Mouse (Mus musculus) erythroid progenitor cell, adult 5-6 weeks (primary cell): ENCODE measurements around the gene Olfr588-ps1. TPM values are rescaled to one million over a fixed set of nuclear protein-coding genes. Genes with fewer than 3 reads are reported as not detected.
"Not testable (repeated sequence)": the region's sequence is repeated elsewhere in the genome, so short reads cannot be mapped to it uniquely, and the experiment has no call there.

Experiments
- ATAC-seq: replicated peaks from 2 replicates; pipeline ENCODE4 v1.8.0; 2016; ENCODE audit warnings: moderate number of reproducible peaks, mild to moderate bottlenecking, moderate TSS enrichment, inconsistent platforms; ENCODE audit not compliant: poor library complexity, low FRiP score, severe bottlenecking
- total RNA-seq, 2 experiments: library from RNA; stranded (forward) in 1 of 2; stranded (reverse) in 1 of 2; fragments of 150-400 nt in 1 of 2; fragments of 186-747, 209-891 nt in 1 of 2; gene quantifications; 2 replicates each; pipeline versions ENCODE4 v1.2.3 to v1.2.4; 2015 to 2017; ENCODE audit warnings: low replicate concordance in 2 of 2

The Olfr588-ps1 gene
- total RNA-seq (2015; ENCODE audit: low replicate concordance), result not detected in 2 replicates
- total RNA-seq (2017; ENCODE audit: low replicate concordance), result 0.39 TPM in 1 of 2 replicates, not detected in the other

GRCm38 (mm10) chr7:103140579-103140978, at the start of gene Olfr588-ps1:
Gene Olfr588-ps1, plus strand, starts transcription at chr7:103140879.
- no peak for ATAC-seq

GRCm38 (mm10) chr7:103097420-103097819, 43.3 kb upstream of the Olfr588-ps1 start, which contains the start of gene Olfr585:
Gene Olfr585, plus strand, starts transcription at chr7:103097720.
- ATAC-seq, result no peak

- ATAC-seq, result no peak
These were observed 21.3 kb upstream of the Olfr588-ps1 start for GRCm38 (mm10) chr7:103119406-103119805.

- ATAC-seq, result no peak
These were observed 15.1 kb upstream of the Olfr588-ps1 start, which contains the start of gene Olfr586 for GRCm38 (mm10) chr7:103125538-103125937. Gene Olfr586, minus strand, starts transcription at chr7:103125638.

- no peak for ATAC-seq
These were observed 15.6 kb downstream of the Olfr588-ps1 start, which contains the start of gene Olfr589 for GRCm38 (mm10) chr7:103156256-103156655. Gene Olfr589, minus strand, starts transcription at chr7:103156356.

GRCm38 (mm10) chr7:103169697-103170096, 29.0 kb downstream of the Olfr588-ps1 start:
- no peak for ATAC-seq

GRCm38 (mm10) chr7:103178240-103178639, 37.6 kb downstream of the Olfr588-ps1 start, which contains the start of gene Olfr591:
Gene Olfr591, minus strand, starts transcription at chr7:103178340.
- ATAC-seq, result no peak

- ATAC-seq, result not testable (repeated sequence)
These were observed 43.8 kb downstream of the Olfr588-ps1 start, which contains the start of gene Olfr592 for GRCm38 (mm10) chr7:103184503-103184902. Gene Olfr592, plus strand, starts transcription at chr7:103184803.

Other genes with a start within 250 kb of the Olfr588-ps1 start
- gene Olfr569, start 250.0 kb upstream of the Olfr588-ps1 start, total RNA-seq (2015; ENCODE audit: low replicate concordance), result not detected in 2 replicates
- gene Olfr569, start 250.0 kb upstream of the Olfr588-ps1 start, total RNA-seq (2017; ENCODE audit: low replicate concordance), result not detected in 2 replicates
- gene Olfr570, start 246.3 kb upstream of the Olfr588-ps1 start, total RNA-seq (2015; ENCODE audit: low replicate concordance), result not detected in 2 replicates
- gene Olfr570, start 246.3 kb upstream of the Olfr588-ps1 start, total RNA-seq (2017; ENCODE audit: low replicate concordance), result not detected in 2 replicates
- not detected in 2 replicates for gene Olfr571, start 223.3 kb upstream of the Olfr588-ps1 start, total RNA-seq (2015; ENCODE audit: low replicate concordance)
- gene Olfr571, start 223.3 kb upstream of the Olfr588-ps1 start, total RNA-seq (2017; ENCODE audit: low replicate concordance), result not detected in 2 replicates
- not detected in 2 replicates for gene Olfr572, start 216.5 kb upstream of the Olfr588-ps1 start, total RNA-seq (2015; ENCODE audit: low replicate concordance)
- not detected in 2 replicates for gene Olfr572, start 216.5 kb upstream of the Olfr588-ps1 start, total RNA-seq (2017; ENCODE audit: low replicate concordance)
- not detected in 2 replicates for gene Olfr573-ps1, start 198.3 kb upstream of the Olfr588-ps1 start, total RNA-seq (2015; ENCODE audit: low replicate concordance)
- not detected in 2 replicates for gene Olfr573-ps1, start 198.3 kb upstream of the Olfr588-ps1 start, total RNA-seq (2017; ENCODE audit: low replicate concordance)
- not detected in 2 replicates for gene Olfr574, start 192.4 kb upstream of the Olfr588-ps1 start, total RNA-seq (2015; ENCODE audit: low replicate concordance)
- not detected in 2 replicates for gene Olfr574, start 192.4 kb upstream of the Olfr588-ps1 start, total RNA-seq (2017; ENCODE audit: low replicate concordance)
- not detected in 2 replicates for gene Olfr575, start 182.1 kb upstream of the Olfr588-ps1 start, total RNA-seq (2015; ENCODE audit: low replicate concordance)
- not detected in 2 replicates for gene Olfr575, start 182.1 kb upstream of the Olfr588-ps1 start, total RNA-seq (2017; ENCODE audit: low replicate concordance)
- not detected in 2 replicates for gene Olfr576, start 178.2 kb upstream of the Olfr588-ps1 start, total RNA-seq (2015; ENCODE audit: low replicate concordance)
- gene Olfr576, start 178.2 kb upstream of the Olfr588-ps1 start, total RNA-seq (2017; ENCODE audit: low replicate concordance), result not detected in 2 replicates
- gene Olfr577, start 164.9 kb upstream of the Olfr588-ps1 start, total RNA-seq (2015; ENCODE audit: low replicate concordance), result not detected in 2 replicates
- not detected in 2 replicates for gene Olfr577, start 164.9 kb upstream of the Olfr588-ps1 start, total RNA-seq (2017; ENCODE audit: low replicate concordance)
- not detected in 2 replicates for gene Olfr578, start 151.6 kb upstream of the Olfr588-ps1 start, total RNA-seq (2015; ENCODE audit: low replicate concordance)
- not detected in 2 replicates for gene Olfr578, start 151.6 kb upstream of the Olfr588-ps1 start, total RNA-seq (2017; ENCODE audit: low replicate concordance)
- gene Olfr582, start 102.9 kb upstream of the Olfr588-ps1 start, total RNA-seq (2015; ENCODE audit: low replicate concordance), result not detected in 2 replicates
- gene Olfr582, start 102.9 kb upstream of the Olfr588-ps1 start, total RNA-seq (2017; ENCODE audit: low replicate concordance), result not detected in 2 replicates
- not detected in 2 replicates for gene Olfr583, start 89.6 kb upstream of the Olfr588-ps1 start, total RNA-seq (2015; ENCODE audit: low replicate concordance)
- not detected in 2 replicates for gene Olfr583, start 89.6 kb upstream of the Olfr588-ps1 start, total RNA-seq (2017; ENCODE audit: low replicate concordance)
- gene Olfr584, start 59.0 kb upstream of the Olfr588-ps1 start, total RNA-seq (2015; ENCODE audit: low replicate concordance), result not detected in 2 replicates
- gene Olfr584, start 59.0 kb upstream of the Olfr588-ps1 start, total RNA-seq (2017; ENCODE audit: low replicate concordance), result not detected in 2 replicates
- gene Olfr585, start 43.2 kb upstream of the Olfr588-ps1 start, total RNA-seq (2015; ENCODE audit: low replicate concordance), result not detected in 2 replicates
- gene Olfr585, start 43.2 kb upstream of the Olfr588-ps1 start, total RNA-seq (2017; ENCODE audit: low replicate concordance), result not detected in 2 replicates
- not detected in 2 replicates for gene Olfr586, start 15.2 kb upstream of the Olfr588-ps1 start, total RNA-seq (2015; ENCODE audit: low replicate concordance)
- gene Olfr586, start 15.2 kb upstream of the Olfr588-ps1 start, total RNA-seq (2017; ENCODE audit: low replicate concordance), result not detected in 2 replicates
- not detected in 2 replicates for gene Olfr589, start 15.5 kb downstream of the Olfr588-ps1 start, total RNA-seq (2015; ENCODE audit: low replicate concordance)
- gene Olfr589, start 15.5 kb downstream of the Olfr588-ps1 start, total RNA-seq (2017; ENCODE audit: low replicate concordance), result not detected in 2 replicates
- gene Olfr591, start 37.5 kb downstream of the Olfr588-ps1 start, total RNA-seq (2015; ENCODE audit: low replicate concordance), result not detected in 2 replicates
- not detected in 2 replicates for gene Olfr591, start 37.5 kb downstream of the Olfr588-ps1 start, total RNA-seq (2017; ENCODE audit: low replicate concordance)
- gene Olfr592, start 43.9 kb downstream of the Olfr588-ps1 start, total RNA-seq (2015; ENCODE audit: low replicate concordance), result not detected in 2 replicates
- gene Olfr592, start 43.9 kb downstream of the Olfr588-ps1 start, total RNA-seq (2017; ENCODE audit: low replicate concordance), result not detected in 2 replicates
- not detected in 2 replicates for gene Olfr593, start 71.0 kb downstream of the Olfr588-ps1 start, total RNA-seq (2015; ENCODE audit: low replicate concordance)
- not detected in 2 replicates for gene Olfr593, start 71.0 kb downstream of the Olfr588-ps1 start, total RNA-seq (2017; ENCODE audit: low replicate concordance)
- gene Olfr594, start 76.1 kb downstream of the Olfr588-ps1 start, total RNA-seq (2015; ENCODE audit: low replicate concordance), result not detected in 2 replicates
- gene Olfr594, start 76.1 kb downstream of the Olfr588-ps1 start, total RNA-seq (2017; ENCODE audit: low replicate concordance), result not detected in 2 replicates
- gene Usp17ld, start 111.6 kb downstream of the Olfr588-ps1 start, total RNA-seq (2015; ENCODE audit: low replicate concordance), result not detected in 2 replicates
- 0.90 TPM in 1 of 2 replicates, not detected in the other for gene Usp17ld, start 111.6 kb downstream of the Olfr588-ps1 start, total RNA-seq (2017; ENCODE audit: low replicate concordance)
- not detected in 2 replicates for gene Olfr596, start 164.8 kb downstream of the Olfr588-ps1 start, total RNA-seq (2015; ENCODE audit: low replicate concordance)
- not detected in 2 replicates for gene Olfr596, start 164.8 kb downstream of the Olfr588-ps1 start, total RNA-seq (2017; ENCODE audit: low replicate concordance)
- not detected in 2 replicates for gene Olfr597, start 175.4 kb downstream of the Olfr588-ps1 start, total RNA-seq (2015; ENCODE audit: low replicate concordance)
- not detected in 2 replicates for gene Olfr597, start 175.4 kb downstream of the Olfr588-ps1 start, total RNA-seq (2017; ENCODE audit: low replicate concordance)
- not detected in 2 replicates for gene Olfr598, start 182.7 kb downstream of the Olfr588-ps1 start, total RNA-seq (2015; ENCODE audit: low replicate concordance)
- 1.0 TPM in 1 of 2 replicates, not detected in the other for gene Olfr598, start 182.7 kb downstream of the Olfr588-ps1 start, total RNA-seq (2017; ENCODE audit: low replicate concordance)
- not detected in 2 replicates for gene Olfr599, start 195.0 kb downstream of the Olfr588-ps1 start, total RNA-seq (2015; ENCODE audit: low replicate concordance)
- gene Olfr599, start 195.0 kb downstream of the Olfr588-ps1 start, total RNA-seq (2017; ENCODE audit: low replicate concordance), result not detected in 2 replicates
- gene Olfr600, start 208.8 kb downstream of the Olfr588-ps1 start, total RNA-seq (2015; ENCODE audit: low replicate concordance), result not detected in 2 replicates
- gene Olfr600, start 208.8 kb downstream of the Olfr588-ps1 start, total RNA-seq (2017; ENCODE audit: low replicate concordance), result not detected in 2 replicates
- gene Olfr601, start 221.8 kb downstream of the Olfr588-ps1 start, total RNA-seq (2015; ENCODE audit: low replicate concordance), result not detected in 2 replicates
- gene Olfr601, start 221.8 kb downstream of the Olfr588-ps1 start, total RNA-seq (2017; ENCODE audit: low replicate concordance), result not detected in 2 replicates
- gene Olfr603, start 245.3 kb downstream of the Olfr588-ps1 start, total RNA-seq (2015; ENCODE audit: low replicate concordance), result not detected in 2 replicates
- not detected in 2 replicates for gene Olfr603, start 245.3 kb downstream of the Olfr588-ps1 start, total RNA-seq (2017; ENCODE audit: low replicate concordance)